Mouse (Mus musculus) MEL (cell line): Measurements from ENCODE around the gene Acot4. TPM values are rescaled to one million over a fixed set of nuclear protein-coding genes. Genes with fewer than 3 reads are reported as not detected.

ENCODE experiments used
- DNase-seq: peaks from one replicate; pipeline ENCODE4 v3.0.0; 2011; ENCODE audit warnings: low read depth, low spot score
- H3K27ac ChIP-seq: 2 replicates; pipeline ENCODE4 v1.5.1; 2012; ENCODE audit warnings: low read depth, mild to moderate bottlenecking, control low read depth, low read length, moderate library complexity; ENCODE audit not compliant: control insufficient read depth
- H3K27me3 ChIP-seq, 2 experiments: fragments of 150-350 bp in 1 of 2; sonication (generic) in 1 of 2; 2 replicates each; pipeline ENCODE4 v1.6.1; 2012; ENCODE audit warnings: low read length in 2 of 2, mild to moderate bottlenecking in 2 of 2, improper control_type of control experiment in 1 of 2, moderate library complexity in 1 of 2; ENCODE audit not compliant: insufficient read depth in 2 of 2, control insufficient read depth in 1 of 2
- H3K36me3 ChIP-seq, 2 experiments: 2 replicates each; pipeline ENCODE4 v1.6.1; 2012 to 2014; ENCODE audit warnings: low read length in 2 of 2, improper control_type of control experiment in 1 of 2, inconsistent platforms in 1 of 2, mild to moderate bottlenecking in 1 of 2; ENCODE audit not compliant: insufficient read depth in 2 of 2, control insufficient read depth in 1 of 2
- H3K4me1 ChIP-seq, 2 experiments: fragments of 150-350 bp in 1 of 2; sonication (generic) in 1 of 2; 2 replicates each; pipeline ENCODE4 v1.6.1; 2012; ENCODE audit warnings: low read length in 2 of 2, improper control_type of control experiment in 1 of 2, mild to moderate bottlenecking in 1 of 2; ENCODE audit not compliant: insufficient read depth in 2 of 2, control insufficient read depth in 1 of 2
- H3K4me3 ChIP-seq, 2 experiments: fragments of 150-350 bp in 1 of 2; sonication (generic) in 1 of 2; 2 replicates each; pipeline ENCODE4 v1.5.1; 2012; ENCODE audit warnings: low read depth in 2 of 2, low read length in 2 of 2, mild to moderate bottlenecking in 2 of 2, moderate library complexity in 2 of 2, control low read depth in 1 of 2, improper control_type of control experiment in 1 of 2; ENCODE audit not compliant: control insufficient read depth in 1 of 2, insufficient read depth in 1 of 2
- H3K79me2 ChIP-seq: 2 replicates; pipeline ENCODE4 v1.6.1; 2012; ENCODE audit warnings: mild to moderate bottlenecking, low read length, moderate library complexity; ENCODE audit not compliant: control insufficient read depth, poor library complexity, insufficient read depth
- H3K9ac ChIP-seq: 2 replicates; pipeline ENCODE4 v1.6.1; 2012; ENCODE audit warnings: low read depth, mild to moderate bottlenecking, control low read depth, low read length, moderate library complexity; ENCODE audit not compliant: control insufficient read depth, poor library complexity, severe bottlenecking
- H3K9me3 ChIP-seq: fragments of 150-350 bp; sonication (generic); replicated peaks from 2 replicates; pipeline ENCODE4 v1.6.1; 2012; ENCODE audit warnings: mild to moderate bottlenecking, low read length, improper control_type of control experiment, moderate library complexity; ENCODE audit not compliant: insufficient read depth
- BHLHE40 ChIP-seq: IDR thresholded peaks from 2 replicates; pipeline ENCODE4 v1.6.1; 2012; ENCODE audit warnings: low read depth, mild to moderate bottlenecking, inconsistent platforms, low read length, improper control_type of control experiment, borderline replicate concordance
- CHD1 ChIP-seq: IDR thresholded peaks from 2 replicates; pipeline ENCODE4 v1.6.1; 2012; ENCODE audit warnings: low read depth, mild to moderate bottlenecking, inconsistent platforms, low read length, improper control_type of control experiment
- E2F4 ChIP-seq: IDR thresholded peaks from 2 replicates; pipeline ENCODE4 v1.6.1; 2011; ENCODE audit warnings: low read depth, low read length, improper control_type of control experiment, borderline replicate concordance
- EP300 ChIP-seq, 2 experiments: IDR thresholded peaks; 2 replicates each; pipeline ENCODE4 v1.6.1; 2011; ENCODE audit warnings: improper control_type of control experiment in 2 of 2, low read length in 2 of 2, low read depth in 1 of 2, mild to moderate bottlenecking in 1 of 2
- ETS1 ChIP-seq: IDR thresholded peaks from 2 replicates; pipeline ENCODE4 v1.6.1; 2012; ENCODE audit warnings: low read depth, mild to moderate bottlenecking, inconsistent platforms, low read length, improper control_type of control experiment, moderate library complexity
- GABPA ChIP-seq: IDR thresholded peaks from 2 replicates; pipeline ENCODE4 v1.6.1; 2012; ENCODE audit warnings: low read depth, mild to moderate bottlenecking, inconsistent platforms, low read length, improper control_type of control experiment, moderate library complexity
- GATA1 ChIP-seq: IDR thresholded peaks from 2 replicates; pipeline ENCODE4 v1.6.1; 2011; ENCODE audit warnings: low read depth, low read length, improper control_type of control experiment
- HCFC1 ChIP-seq: IDR thresholded peaks from 2 replicates; pipeline ENCODE4 v1.6.1; 2012; ENCODE audit warnings: low read depth, mild to moderate bottlenecking, inconsistent platforms, low read length, improper control_type of control experiment, moderate library complexity
- MAFK ChIP-seq: IDR thresholded peaks from 2 replicates; pipeline ENCODE4 v1.6.1; 2011; ENCODE audit warnings: low read depth, mild to moderate bottlenecking, low read length, improper control_type of control experiment, borderline replicate concordance
- MAZ ChIP-seq: IDR thresholded peaks from 2 replicates; pipeline ENCODE4 v1.6.1; 2012; ENCODE audit warnings: low read depth, mild to moderate bottlenecking, inconsistent platforms, low read length, improper control_type of control experiment
- MXI1 ChIP-seq: IDR thresholded peaks from 2 replicates; pipeline ENCODE4 v1.6.1; 2011; ENCODE audit warnings: mild to moderate bottlenecking, low read depth, low read length, improper control_type of control experiment
- MYB ChIP-seq: IDR thresholded peaks from 2 replicates; pipeline ENCODE4 v1.6.1; 2011; ENCODE audit warnings: mild to moderate bottlenecking, low read depth, low read length, improper control_type of control experiment
- MYC ChIP-seq: IDR thresholded peaks from 2 replicates; pipeline ENCODE4 v1.6.1; 2011; ENCODE audit warnings: low read depth, mild to moderate bottlenecking, low read length, improper control_type of control experiment, moderate library complexity
- NELFE ChIP-seq: IDR thresholded peaks from 2 replicates; pipeline ENCODE4 v1.6.1; 2011; ENCODE audit warnings: low read depth, low read length, improper control_type of control experiment
- POLR2A ChIP-seq, 2 experiments: IDR thresholded peaks; 2 replicates each; pipeline ENCODE4 v1.6.1; 2011 to 2012; ENCODE audit warnings: low read length in 2 of 2, mild to moderate bottlenecking in 2 of 2, control low read depth in 1 of 2, improper control_type of control experiment in 1 of 2, low read depth in 1 of 2, moderate library complexity in 1 of 2; ENCODE audit not compliant: control insufficient read depth in 1 of 2, insufficient read depth in 1 of 2, poor library complexity in 1 of 2
- POLR2AphosphoS2 ChIP-seq: IDR thresholded peaks from 2 replicates; pipeline ENCODE4 v1.6.1; 2011; ENCODE audit warnings: low read length, improper control_type of control experiment
- RCOR1 ChIP-seq: IDR thresholded peaks from 2 replicates; pipeline ENCODE4 v1.6.1; 2012; ENCODE audit warnings: low read depth, mild to moderate bottlenecking, inconsistent platforms, low read length, improper control_type of control experiment
- SIN3A ChIP-seq: IDR thresholded peaks from 2 replicates; pipeline ENCODE4 v1.6.1; 2012; ENCODE audit warnings: low read length, improper control_type of control experiment, inconsistent platforms
- SMC3 ChIP-seq: IDR thresholded peaks from 2 replicates; pipeline ENCODE4 v1.6.1; 2011; ENCODE audit warnings: low read depth, low read length, improper control_type of control experiment
- TAL1 ChIP-seq: IDR thresholded peaks from 2 replicates; pipeline ENCODE4 v1.6.1; 2012; ENCODE audit warnings: mild to moderate bottlenecking, inconsistent platforms, low read length, moderate library complexity, mixed read lengths
- TBP ChIP-seq: IDR thresholded peaks from 2 replicates; pipeline ENCODE4 v1.8.0; 2011; ENCODE audit warnings: low read depth, low read length, improper control_type of control experiment
- TCF12 ChIP-seq: IDR thresholded peaks from 2 replicates; pipeline ENCODE4 v1.6.1; 2014; ENCODE audit warnings: low read depth, mild to moderate bottlenecking, inconsistent platforms, low read length, improper control_type of control experiment, moderate library complexity
- UBTF ChIP-seq: IDR thresholded peaks from 2 replicates; pipeline ENCODE4 v1.6.1; 2012; ENCODE audit warnings: low read depth, mild to moderate bottlenecking, inconsistent platforms, low read length, improper control_type of control experiment, moderate library complexity, borderline replicate concordance; ENCODE audit not compliant: insufficient read depth
- ZC3H11A ChIP-seq: IDR thresholded peaks from 2 replicates; pipeline ENCODE4 v1.6.1; 2012; ENCODE audit warnings: low read depth, mild to moderate bottlenecking, inconsistent platforms, low read length, improper control_type of control experiment
- ZKSCAN1 ChIP-seq: IDR thresholded peaks from 2 replicates; pipeline ENCODE4 v1.6.1; 2012; ENCODE audit warnings: low read depth, mild to moderate bottlenecking, inconsistent platforms, low read length, improper control_type of control experiment, moderate library complexity
- ZNF384 ChIP-seq: IDR thresholded peaks from 2 replicates; pipeline ENCODE4 v1.6.1; 2012; ENCODE audit warnings: low read depth, mild to moderate bottlenecking, inconsistent platforms, low read length, improper control_type of control experiment
- polyA plus RNA-seq, 2 experiments: library from polyadenylated mRNA; stranded (reverse) in 1 of 2; unstranded in 1 of 2; fragments of >175 nt in 1 of 2; fragments of >200 nt in 1 of 2; gene quantifications; 2 replicates each; pipeline versions ENCODE4 v1.2.1 to v1.2.4; 2012; ENCODE audit warnings: low replicate concordance in 2 of 2, low read depth in 1 of 2; ENCODE audit not compliant: insufficient read length in 2 of 2, insufficient read depth in 1 of 2, missing spikeins in 1 of 2
- total RNA-seq: library from RNA; depleted of rRNA; stranded (reverse); fragments of 300-350 nt; gene quantifications from 2 replicates; pipeline ENCODE4 v1.2.3, GENCODE M21; 2012

Gene Acot4
- total and polyA plus RNA-seq, 3 experiments: 0.08 TPM; not detected in 1

DNA sequence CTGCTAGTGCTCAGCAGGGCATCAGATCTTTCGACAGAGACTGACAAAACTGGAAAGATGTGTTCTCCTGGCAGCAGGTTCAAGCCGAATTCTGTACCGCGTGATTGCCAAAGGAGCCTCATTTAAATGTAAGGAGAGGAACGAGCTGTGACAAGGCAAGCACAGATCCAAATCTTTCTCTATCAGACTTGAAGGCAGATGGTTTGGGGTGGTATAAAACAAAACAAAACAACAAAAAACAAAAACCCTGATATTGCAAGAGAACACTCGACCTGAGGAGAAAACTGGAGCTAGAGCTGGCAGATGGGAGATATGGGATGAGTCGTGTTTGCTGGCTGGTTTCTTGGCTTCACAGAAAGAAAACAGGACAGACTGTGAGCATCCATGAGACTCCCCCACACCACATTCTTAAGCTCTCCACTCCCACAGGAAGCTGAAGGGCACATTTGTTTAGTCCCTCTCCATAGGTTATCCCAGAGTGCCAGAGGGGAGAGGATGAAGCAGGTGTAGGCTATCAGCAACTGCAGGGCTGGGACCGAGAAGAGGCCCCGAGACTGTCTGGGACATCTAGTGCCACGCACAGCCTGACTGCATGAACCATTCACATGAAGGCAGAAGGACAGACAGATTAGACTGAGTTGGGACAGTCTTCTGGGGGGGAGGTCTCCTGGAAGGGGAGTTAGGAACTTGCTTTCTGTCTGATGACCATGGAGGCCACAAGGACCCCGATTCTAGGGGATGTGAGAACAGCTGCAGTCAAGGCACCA lies 39.7 kb upstream of the Acot4 start:
- Histone ChIP-seq H3K27ac (peak overlapping the region; percentile 15; the same call in 1 of the 2 replicates), H3K79me2 (no peaks in the 10 kb centered on the region), H3K9me3 (no peaks in the 10 kb centered on the region)
- peak; percentile 47 for DNase-seq
- no peak for TF ChIP-seq MYC
- no peak; the same call in 1 of the 2 replicates for TF ChIP-seq MXI1
- no peak for TF ChIP-seq MAZ
- TF ChIP-seq TCF12: no peak
- TF ChIP-seq MAFK: no peak
- no peak for TF ChIP-seq CHD1
- TF ChIP-seq NELFE: no peak
- no peak for TF ChIP-seq POLR2A (IDR thresholded peaks at IDR 0.05; ENCODE audit: control insufficient read depth in 1 of 2, insufficient read depth in 1 of 2, low read depth in 1 of 2, low read length in 2 of 2, poor library complexity in 1 of 2)
- TF ChIP-seq TAL1: no peak
- no peak for TF ChIP-seq TBP
- TF ChIP-seq POLR2AphosphoS2: no peak
- TF ChIP-seq EP300 (IDR thresholded peaks at IDR 0.05; ENCODE audit: low read depth in 1 of 2, low read length in 2 of 2): peak in 1 of 2 experiments; percentile 15; a peak in 2 of 4 replicates
- TF ChIP-seq HCFC1: no peak
- no peak for TF ChIP-seq SMC3
- TF ChIP-seq ZNF384: no peak
- TF ChIP-seq GATA1: no peak
- TF ChIP-seq RCOR1: no peak
- no peak for TF ChIP-seq ZKSCAN1
- no peak for TF ChIP-seq E2F4
- TF ChIP-seq SIN3A: 0 out of 2 replicates have a peak, but pooled peaks have one; percentile 9
- TF ChIP-seq MYB: no peak
- no peak for TF ChIP-seq BHLHE40
- no peak for TF ChIP-seq UBTF
- no peak for TF ChIP-seq ETS1
- TF ChIP-seq ZC3H11A: 0 out of 2 replicates have a peak, but pooled peaks have one; percentile 8
- TF ChIP-seq GABPA: no peak
- TF ChIP-seq, all 39 proteins: peak for 3
- Histone ChIP-seq H3K4me1 (peaks cover 16 to 18% of the 10 kb centered on the region in 2 experiments), H3K4me3 (peak overlapping the region; percentile 25 to 26), H3K9ac (peak overlapping the region; percentile 13), H3K36me3 (peaks cover 0 to 24% of the 10 kb centered on the region in 2 experiments; a peak in 3 of 4 replicates), H3K27me3 (no peaks in the 10 kb centered on the region)
